Mouse (Mus musculus): ENCODE data around the gene Gm28043.

DNA sequence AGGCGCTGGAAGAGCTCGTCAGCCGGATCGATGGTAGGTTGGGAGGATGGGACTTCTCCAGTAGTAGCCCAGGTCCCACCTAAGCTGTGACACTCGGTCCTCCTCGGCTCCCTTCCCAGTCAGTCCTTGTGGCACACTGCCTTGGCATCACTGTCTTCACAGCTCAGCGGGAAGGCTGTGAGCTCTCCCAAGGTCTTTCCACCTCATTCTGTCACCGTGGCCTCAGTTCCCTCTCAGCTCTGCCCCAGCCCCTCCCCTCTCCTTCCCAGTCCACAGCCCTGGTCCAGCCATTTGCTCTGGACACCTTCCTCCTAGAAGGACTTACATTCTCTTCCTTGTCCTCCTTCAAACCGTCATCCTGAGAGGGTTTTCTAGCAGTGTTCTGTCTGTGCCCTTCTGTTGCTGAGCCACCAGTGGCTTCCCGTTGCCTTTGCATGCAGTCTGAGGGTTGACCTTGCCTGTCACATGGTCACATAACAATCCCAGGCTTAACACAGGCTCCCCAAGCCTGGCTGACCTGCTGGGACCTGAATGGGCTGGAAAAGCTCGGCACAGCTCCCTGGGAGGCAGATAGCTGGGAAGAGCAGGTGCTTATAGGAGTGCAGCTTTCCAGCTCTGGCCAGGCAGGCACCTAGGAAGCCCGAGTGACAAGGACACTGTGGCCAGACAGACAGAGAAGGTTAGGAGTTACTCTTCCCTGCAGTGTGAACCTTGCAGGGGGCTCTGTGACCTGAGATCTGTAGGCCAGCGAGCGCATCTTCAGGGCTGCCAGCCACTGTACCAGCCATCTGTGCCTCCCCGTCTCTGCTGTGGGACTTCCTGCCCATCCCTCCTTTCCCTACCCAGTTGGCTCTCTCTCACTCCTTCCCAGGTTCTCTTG, 18.5 kb upstream of the Gm28043 start:
- no peak for TF ChIP-seq CTCF (IDR thresholded peaks at IDR 0.05; ENCODE audit: low read depth)
- TF ChIP-seq EP300 (optimal IDR thresholded peaks at IDR 0.05), result no peak

Data from stomach, postnatal 0 days (tissue).